Comparison of ENCODE assay signal across 28 mouse cellular contexts in the genomic region with DNA sequence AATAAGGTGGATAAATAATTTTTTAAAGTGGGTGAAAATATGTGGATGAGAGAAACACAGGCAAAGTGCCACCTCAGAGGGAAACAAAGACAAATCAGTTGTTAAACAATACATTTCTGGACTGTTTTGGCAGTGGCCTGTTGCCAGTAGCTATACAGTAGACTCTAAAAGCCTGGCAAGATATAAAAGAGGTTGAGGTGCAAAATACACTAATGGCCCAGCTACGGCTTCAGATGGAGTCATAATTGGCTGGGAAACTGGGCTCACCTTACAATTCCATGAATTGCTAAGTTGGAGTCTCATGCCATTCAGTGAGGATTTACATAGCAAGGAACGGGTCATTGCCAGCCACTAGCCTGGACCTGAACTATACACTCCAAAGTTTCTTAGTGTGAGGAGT.
"Had no signal": no experiment of that assay in that cellular context is flagged by ENCODE, and none has a peak within 500 bp of the region (broad histone marks: within the 10 kb centered on the region; RNA-seq: fewer than 3 reads in every experiment).

No protein-coding gene starts in this region.

- H3K4me3 ChIP-seq: heart, embryonic 10.5 days; heart, embryonic 12.5 days; hindbrain, embryonic 10.5 days; hindbrain, embryonic 12.5 days; intestine, embryonic 15.5 days; kidney, embryonic 15.5 days; layer of hippocampus, adult 2 months; left cerebral cortex, adult 2 months; limb, embryonic 10.5 days; limb, embryonic 12.5 days; liver, embryonic 13.5 days; liver, embryonic 15.5 days had no signal

- H3K9ac ChIP-seq: heart, embryonic 12.5 days; hindbrain, embryonic 12.5 days; hindbrain, embryonic 14.5 days; intestine, embryonic 15.5 days; kidney, embryonic 15.5 days; limb, embryonic 12.5 days; liver, embryonic 13.5 days; liver, embryonic 15.5 days; liver, postnatal 0 days had no signal

- DNase-seq: gastrocnemius, postnatal 10 days; gastrocnemius, postnatal 25 days; heart, adult 18-20 months; heart, postnatal 10 days; heart, postnatal 4 days; kidney, adult 18-20 months; kidney, adult 9 months; kidney, postnatal 14 days; kidney, postnatal 36 days; liver; liver, embryonic 13.5 days; liver, postnatal 0 days had no signal

- H3K9me3 ChIP-seq: heart, embryonic 10.5 days; heart, embryonic 12.5 days; hindbrain, embryonic 10.5 days; hindbrain, embryonic 12.5 days; intestine, embryonic 15.5 days; kidney, embryonic 15.5 days; limb, embryonic 10.5 days; limb, embryonic 12.5 days; liver, embryonic 13.5 days; liver, embryonic 15.5 days had no signal

- H3K4me2 ChIP-seq: heart, embryonic 12.5 days; hindbrain, embryonic 12.5 days; hindbrain, embryonic 14.5 days; intestine, embryonic 15.5 days; kidney, embryonic 15.5 days; limb, embryonic 12.5 days; liver, embryonic 13.5 days; liver, embryonic 15.5 days had no signal

- H3K4me1 ChIP-seq: hindbrain, embryonic 12.5 days; liver, embryonic 13.5 days; liver, embryonic 15.5 days had no signal

- H3K27ac ChIP-seq: heart, embryonic 10.5 days; hindbrain, embryonic 10.5 days; hindbrain, embryonic 12.5 days; hindbrain, embryonic 14.5 days; intestine, embryonic 15.5 days; kidney, embryonic 15.5 days; kidney, postnatal 0 days; left cerebral cortex, adult 2 months; limb, embryonic 10.5 days; limb, embryonic 12.5 days; liver, embryonic 13.5 days; liver, embryonic 15.5 days had no signal

- H3K27me3 ChIP-seq: heart, embryonic 12.5 days; hindbrain, embryonic 12.5 days; intestine, embryonic 15.5 days; kidney, embryonic 15.5 days; limb, embryonic 12.5 days; liver, embryonic 13.5 days; liver, embryonic 15.5 days had no signal

- ATAC-seq: hindbrain, embryonic 16.5 days; inflammation-experienced regulatory T-cells, adult 6 months; intestine, embryonic 15.5 days; intestine, postnatal 0 days; liver, postnatal 0 days had no signal

- H3K36me3 ChIP-seq: heart, embryonic 10.5 days; heart, embryonic 12.5 days; hindbrain, embryonic 10.5 days; hindbrain, embryonic 12.5 days; intestine, embryonic 15.5 days; kidney, embryonic 15.5 days; limb, embryonic 10.5 days; limb, embryonic 12.5 days; liver, embryonic 13.5 days; liver, embryonic 15.5 days had no signal
